ENCODE assay signal across 33 mouse cellular contexts in the genomic region with DNA sequence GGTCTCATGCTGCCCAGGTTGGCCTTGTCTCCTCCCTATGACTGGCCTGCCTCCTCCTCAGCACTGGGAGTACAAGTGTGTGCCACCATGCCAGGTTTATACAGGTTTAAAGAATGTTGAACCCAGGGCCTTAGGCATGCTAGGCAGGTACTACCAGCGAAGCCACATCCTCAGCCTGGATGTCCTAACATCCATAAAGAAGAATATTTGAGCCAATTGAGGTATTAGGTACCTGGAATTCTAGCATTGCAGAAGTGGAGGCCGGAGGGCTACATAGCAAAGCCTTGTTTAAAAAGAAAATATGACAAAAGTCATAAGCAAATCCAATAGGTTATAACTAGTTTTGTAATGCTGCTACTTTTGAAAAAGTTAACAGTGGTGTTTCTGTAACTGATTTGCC.
"Had no signal": no experiment of that assay in that cellular context is flagged by ENCODE, and none has a peak within 500 bp of the region (broad histone marks: within the 10 kb centered on the region; RNA-seq: fewer than 3 reads in every experiment).

No protein-coding gene starts in this region.

- H3K27ac ChIP-seq: limb, embryonic 10.5 days; limb, embryonic 12.5 days; limb, embryonic 13.5 days; limb, embryonic 15.5 days; liver, embryonic 12.5 days; liver, embryonic 13.5 days; liver, embryonic 14.5 days; liver, embryonic 15.5 days; lung, embryonic 15.5 days; macrophage; midbrain, embryonic 10.5 days; midbrain, embryonic 12.5 days; midbrain, embryonic 13.5 days; midbrain, embryonic 15.5 days; neural tube, embryonic 12.5 days; neural tube, embryonic 13.5 days had no signal

- H3K9ac ChIP-seq: limb, embryonic 12.5 days; limb, embryonic 13.5 days; limb, embryonic 15.5 days; liver, embryonic 12.5 days; liver, embryonic 13.5 days; liver, embryonic 14.5 days; liver, embryonic 15.5 days; liver, postnatal 0 days; lung, embryonic 14.5 days; lung, embryonic 15.5 days; midbrain, embryonic 12.5 days; midbrain, embryonic 13.5 days; midbrain, embryonic 15.5 days; neural tube, embryonic 12.5 days; neural tube, embryonic 13.5 days had no signal

- H3K9me3 ChIP-seq: limb, embryonic 10.5 days; limb, embryonic 12.5 days; limb, embryonic 13.5 days; limb, embryonic 15.5 days; liver, embryonic 12.5 days; liver, embryonic 13.5 days; liver, embryonic 15.5 days; lung, embryonic 15.5 days; megakaryocyte, embryonic 14.5 days; midbrain, embryonic 10.5 days; midbrain, embryonic 12.5 days; midbrain, embryonic 13.5 days; midbrain, embryonic 15.5 days; neural tube, embryonic 12.5 days; neural tube, embryonic 13.5 days had no signal

- H3K36me3 ChIP-seq: limb, embryonic 13.5 days; limb, embryonic 15.5 days; liver, embryonic 15.5 days; lung, embryonic 15.5 days; midbrain, embryonic 12.5 days; midbrain, embryonic 13.5 days; midbrain, embryonic 15.5 days; neural tube, embryonic 12.5 days; neural tube, embryonic 13.5 days had no signal

- H3K4me2 ChIP-seq: limb, embryonic 12.5 days; limb, embryonic 13.5 days; limb, embryonic 15.5 days; liver, embryonic 11.5 days; liver, embryonic 12.5 days; liver, embryonic 13.5 days; liver, embryonic 15.5 days; lung, embryonic 14.5 days; lung, embryonic 15.5 days; midbrain, embryonic 11.5 days; midbrain, embryonic 12.5 days; midbrain, embryonic 13.5 days; midbrain, embryonic 15.5 days; neural tube, embryonic 12.5 days; neural tube, embryonic 13.5 days had no signal

- ATAC-seq: liver, embryonic 12.5 days; liver, postnatal 0 days; lung, postnatal 0 days; midbrain, embryonic 13.5 days; midbrain, embryonic 15.5 days; midbrain, embryonic 16.5 days had no signal

- H3K4me1 ChIP-seq: limb, embryonic 10.5 days; limb, embryonic 12.5 days; limb, embryonic 15.5 days; lung, embryonic 15.5 days; midbrain, embryonic 10.5 days; midbrain, embryonic 13.5 days; midbrain, embryonic 15.5 days; neural tube, embryonic 12.5 days; neural tube, embryonic 13.5 days had no signal

- DNase-seq: left cerebral cortex, postnatal 4 days; liver; liver, embryonic 13.5 days; liver, postnatal 0 days; lung, adult 18-20 months; lung, adult 2 months; lung, embryonic 14.5 days; lung, postnatal 10 days; lung, postnatal 14 days; lung, postnatal 36 days; lung, postnatal 4 days; midbrain, embryonic 14.5 days had no signal

- H3K27me3 ChIP-seq: limb, embryonic 12.5 days; limb, embryonic 13.5 days; limb, embryonic 15.5 days; liver, embryonic 12.5 days; liver, embryonic 13.5 days; liver, embryonic 15.5 days; lung, embryonic 15.5 days; megakaryocyte, embryonic 14.5 days; midbrain, embryonic 12.5 days; midbrain, embryonic 13.5 days; midbrain, embryonic 15.5 days; neural tube, embryonic 12.5 days; neural tube, embryonic 13.5 days had no signal

- H3K4me3 ChIP-seq: limb, embryonic 10.5 days; limb, embryonic 12.5 days; limb, embryonic 13.5 days; limb, embryonic 15.5 days; liver, embryonic 12.5 days; liver, embryonic 13.5 days; liver, embryonic 15.5 days; lung, embryonic 15.5 days; megakaryocyte, embryonic 14.5 days; midbrain, embryonic 10.5 days; midbrain, embryonic 12.5 days; midbrain, embryonic 13.5 days; midbrain, embryonic 15.5 days; myocyte; neural tube, embryonic 12.5 days; neural tube, embryonic 13.5 days had no signal
